Mouse (Mus musculus) hematopoietic multipotent progenitor cell, adult 10-12 weeks (in vitro differentiated cells): Measurements from ENCODE around the gene Gpbar1. TPM values are rescaled to one million over a fixed set of nuclear protein-coding genes. Genes with fewer than 3 reads are reported as not detected.

Experiments used
- polyA plus RNA-seq: library from polyadenylated mRNA; stranded (reverse); fragments of >175 nt; gene quantifications from 2 replicates; pipeline ENCODE4 v1.2.3, GENCODE M21; 2012; ENCODE audit warnings: low replicate concordance

The Gpbar1 gene
- polyA plus RNA-seq: 0.26 TPM in 1 of 2 replicates, not detected in the other

DNA sequence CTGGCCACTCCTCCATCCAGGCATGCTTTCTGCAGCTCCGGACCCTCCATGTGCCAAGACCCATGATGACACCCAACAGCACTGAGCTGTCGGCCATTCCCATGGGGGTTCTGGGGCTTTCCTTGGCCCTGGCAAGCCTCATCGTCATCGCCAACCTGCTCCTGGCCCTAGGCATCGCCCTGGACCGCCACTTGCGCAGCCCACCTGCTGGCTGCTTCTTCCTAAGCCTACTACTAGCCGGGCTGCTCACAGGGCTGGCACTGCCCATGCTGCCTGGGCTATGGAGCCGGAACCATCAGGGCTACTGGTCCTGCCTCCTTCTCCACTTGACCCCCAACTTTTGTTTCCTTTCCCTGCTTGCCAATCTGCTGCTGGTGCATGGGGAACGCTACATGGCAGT, at the start of gene Gpbar1:
Gene Gpbar1 (plus strand): TSS at position 13 of the 400 bp plus-strand sequence.

GRCm38 (mm10) chr1:74235938-74236589, 42.3 kb upstream of the Gpbar1 start, which contains the start of gene Arpc2:
Gene Arpc2 (plus strand): TSS chr1:74236084.

DNA sequence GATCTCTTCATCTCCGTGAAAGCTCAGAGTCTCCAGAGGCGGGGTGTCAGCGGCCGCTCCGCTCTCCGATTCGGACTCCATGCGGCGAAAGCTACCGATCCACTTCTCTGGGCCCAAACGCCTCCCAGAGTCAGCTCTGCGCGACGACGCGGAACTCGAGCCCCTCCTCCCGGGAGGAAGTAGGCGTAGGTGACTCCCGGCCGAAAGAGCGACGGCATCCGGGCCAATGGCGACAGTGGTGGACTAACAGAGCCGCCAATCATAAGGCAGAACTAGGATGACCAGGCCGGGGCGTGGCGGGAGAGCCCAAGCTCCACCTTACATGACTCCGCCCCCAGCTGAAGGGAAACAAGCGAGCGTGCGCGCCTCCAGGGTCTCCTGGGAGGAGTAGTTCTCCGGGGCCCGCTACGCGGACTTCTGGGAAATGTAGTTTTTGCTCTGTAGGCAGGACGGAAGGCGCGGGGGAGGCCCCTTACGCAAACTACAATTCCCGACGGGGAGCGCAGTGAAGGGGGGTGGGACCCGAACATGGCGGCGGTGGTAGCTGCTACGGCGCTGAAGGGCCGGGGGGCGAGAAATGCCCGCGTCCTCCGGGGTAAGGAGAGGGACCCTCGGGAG, 6.3 kb downstream of the Gpbar1 start, which contains the start of the genes Aamp and Pnkd:
Gene Aamp (minus strand): TSS at position 196 of the 618 bp plus-strand sequence.
Gene Pnkd (plus strand): TSS at position 388 of the 618 bp plus-strand sequence.

GRCm38 (mm10) chr1:74305522-74305921, 27.2 kb downstream of the Gpbar1 start, which contains the start of gene Tmbim1:
Gene Tmbim1 (minus strand): TSS chr1:74305622.

Other genes with a start within 250 kb of the Gpbar1 start
- gene Tns1, start 154.1 kb upstream of the Gpbar1 start, polyA plus RNA-seq: 38.2 and 54.2 TPM in 2 replicates
- gene Rufy4, start 153.0 kb upstream of the Gpbar1 start, polyA plus RNA-seq: 0.43 and 0.79 TPM in 2 replicates
- 7.7 and 9.4 TPM in 2 replicates for gene Cxcr2, start 124.6 kb upstream of the Gpbar1 start, polyA plus RNA-seq
- not detected in 2 replicates for gene Cxcr1, start 83.9 kb upstream of the Gpbar1 start, polyA plus RNA-seq
- gene Arpc2, start 42.5 kb upstream of the Gpbar1 start, polyA plus RNA-seq: 565 and 1,536 TPM in 2 replicates
- 193 and 275 TPM in 2 replicates for gene Aamp, start 6.2 kb downstream of the Gpbar1 start, polyA plus RNA-seq
- gene Pnkd, start 6.4 kb downstream of the Gpbar1 start, polyA plus RNA-seq: 82.5 and 148 TPM in 2 replicates
- gene Tmbim1, start 27.1 kb downstream of the Gpbar1 start, polyA plus RNA-seq: 74.4 and 110 TPM in 2 replicates
- gene Catip, start 83.6 kb downstream of the Gpbar1 start, polyA plus RNA-seq: 0.21 TPM in 1 of 2 replicates, not detected in the other
- gene Slc11a1, start 96.6 kb downstream of the Gpbar1 start, polyA plus RNA-seq: 164 and 251 TPM in 2 replicates
- 329 and 559 TPM in 2 replicates for gene Ctdsp1, start 113.0 kb downstream of the Gpbar1 start, polyA plus RNA-seq
- not detected in 2 replicates for gene Vil1, start 130.8 kb downstream of the Gpbar1 start, polyA plus RNA-seq
- gene Cnot9, start 227.5 kb downstream of the Gpbar1 start, polyA plus RNA-seq: 6.1 and 9.1 TPM in 2 replicates